Mouse (Mus musculus): ENCODE measurements around the gene 1700016K19Rik.

GRCm38 (mm10) chr11:76052496-76052895, 52.8 kb downstream of the 1700016K19Rik start:
- TF ChIP-seq CTCF (IDR thresholded peaks at IDR 0.05; ENCODE audit: low read depth, low read length) (no peak), TAL1 (conservative IDR thresholded peaks at IDR 0.05; ENCODE audit: low read depth, low read length) (no peak)
